Mouse (Mus musculus) frontal cortex, postnatal 25 days (tissue): ENCODE data around the gene Mios.
A peak's percentile ranks its signal among the peaks of the same experiment; 100 is the strongest.

Experiments used
- DNase-seq, 2 experiments: peaks; one replicate each; pipeline ENCODE4 v3.0.0; 2022; ENCODE audit warnings: low spot score in 2 of 2

Gene Mios

GRCm38 (mm10) chr6:8209047-8209865, at the start of gene Mios:
TSS of gene Mios (plus strand) at chr6:8209222.
- peak; percentile 60 to 76 for DNase-seq

- no peak for DNase-seq
Measured at GRCm38 (mm10) chr6:8160001-8160400, 49.0 kb upstream of the Mios start.

- DNase-seq: no peak
Measured at GRCm38 (mm10) chr6:8164741-8165140, 44.3 kb upstream of the Mios start.

- DNase-seq: no peak
Measured at GRCm38 (mm10) chr6:8172101-8172500, 36.9 kb upstream of the Mios start.

GRCm38 (mm10) chr6:8174062-8174461, 35.0 kb upstream of the Mios start:
- DNase-seq: no peak

GRCm38 (mm10) chr6:8175346-8175745, 33.7 kb upstream of the Mios start:
- no peak for DNase-seq

GRCm38 (mm10) chr6:8176116-8176515, 32.9 kb upstream of the Mios start:
- no peak for DNase-seq

- no peak for DNase-seq
Measured at GRCm38 (mm10) chr6:8178397-8178941, 30.6 kb upstream of the Mios start.

GRCm38 (mm10) chr6:8188599-8189233, 20.3 kb upstream of the Mios start:
- no peak for DNase-seq

- no peak for DNase-seq
Measured at GRCm38 (mm10) chr6:8189917-8190316, 19.1 kb upstream of the Mios start.

- no peak for DNase-seq
Measured at GRCm38 (mm10) chr6:8192517-8192916, 16.5 kb upstream of the Mios start, which contains the start of gene Col28a1. TSS of gene Col28a1 (minus strand) at chr6:8192617.

- no peak for DNase-seq
Measured at GRCm38 (mm10) chr6:8209866-8210186, 804 bp downstream of the Mios start.

- no peak for DNase-seq
Measured at GRCm38 (mm10) chr6:8210661-8211060, 1.6 kb downstream of the Mios start.

- no peak for DNase-seq
Measured at GRCm38 (mm10) chr6:8227035-8227434, 18.0 kb downstream of the Mios start.

GRCm38 (mm10) chr6:8228596-8228995, 19.6 kb downstream of the Mios start:
- DNase-seq: no peak

- DNase-seq: no peak
Measured at GRCm38 (mm10) chr6:8258316-8258715, 49.3 kb downstream of the Mios start.

GRCm38 (mm10) chr6:8259004-8259666, 50.1 kb downstream of the Mios start, which contains the start of the genes Rpa3, Umad1 and Gm45062:
TSS of gene Rpa3 (minus strand) at chr6:8259173.
TSS of gene Umad1 (plus strand) at chr6:8259288.
TSS of gene Gm45062 (plus strand) at chr6:8259450.
- DNase-seq: peak; percentile 89 to 96

- DNase-seq: no peak
Measured at GRCm38 (mm10) chr6:8259667-8260044, 50.6 kb downstream of the Mios start.

GRCm38 (mm10) chr6:8271047-8271446, 62.0 kb downstream of the Mios start:
- no peak for DNase-seq

GRCm38 (mm10) chr6:8274387-8275054, 65.5 kb downstream of the Mios start:
- DNase-seq: no peak

- DNase-seq: peak; percentile 52 to 63
Measured at GRCm38 (mm10) chr6:8275098-8275497, 66.1 kb downstream of the Mios start.

GRCm38 (mm10) chr6:8276431-8276830, 67.4 kb downstream of the Mios start:
- no peak for DNase-seq
